Comparison of ENCODE assay signal across 8 mouse cellular contexts in genomic region chr7:121033856-121034652, GRCm38 (mm10). TPM values are rescaled to one million over a fixed set of nuclear protein-coding genes. Genes with fewer than 3 reads are reported as not detected.
DNase-seq lines count a peak whose midpoint lies in the region; ATAC-seq and TF ChIP-seq lines count a peak whose summit lies in the region.

TSS of gene Mettl9 (plus strand) at chr7:121034445.

- H3ac ChIP-seq in myocyte (ENCODE audit: control insufficient read depth, insufficient read length) = peak within 1 kb of the TSS; percentile 66

- H3K79me2 ChIP-seq in liver, adult 2 months (ENCODE audit: control insufficient read depth, insufficient read depth, low read length) = peaks cover 13% of the 10 kb centered on the region; the same call in 1 of the 2 replicates
- peaks cover 38% of the 10 kb centered on the region for H3K79me2 ChIP-seq in myocyte (ENCODE audit: control insufficient read depth, insufficient read depth)

- peak within 1 kb of the TSS; percentile 84 for H3K4me2 ChIP-seq in heart, embryonic 11.5 days
- peak within 1 kb of the TSS; percentile 81 for H3K4me2 ChIP-seq in kidney, embryonic 16.5 days (replicated peaks; ENCODE audit: low read depth, low read length)
- peak within 1 kb of the TSS; percentile 85 for H3K4me2 ChIP-seq in myocyte (ENCODE audit: low read depth)

- DNase-seq in B cell, adult 2 months = peak; percentile 93 to 94
- DNase-seq in brain, adult 2 months (ENCODE audit: low read depth, low spot score) = peak; percentile 99
- DNase-seq in liver, adult 2 months (ENCODE audit: extremely low read depth, low read depth, low spot score) = peak; percentile 87
- peak; percentile 95 for DNase-seq in splenic B cell, adult 2 months (ENCODE audit: low read depth, low spot score)

- TF ChIP-seq POLR2A in liver, adult 2 months (IDR thresholded peaks at IDR 0.05; ENCODE audit: extremely low read depth, insufficient read depth, low read length) = peak; percentile 75
- TF ChIP-seq POLR2A in myocyte (IDR thresholded peaks at IDR 0.05; ENCODE audit: insufficient read length, low read depth) = peak; percentile 82

- 4% methylated on average over 39 of the region's 43 CpGs for WGBS in heart, embryonic 11.5 days (ENCODE audit: insufficient replicate concordance)
- WGBS in kidney, embryonic 16.5 days = 2% methylated on average over 37 of the region's 43 CpGs
- WGBS in liver, adult 2 months = 2% methylated on average over 36 of the region's 43 CpGs

- H3K9ac ChIP-seq in heart, embryonic 11.5 days (ENCODE audit: low read depth, low read length) = peak within 1 kb of the TSS; percentile 99
- peak within 1 kb of the TSS; percentile 99 for H3K9ac ChIP-seq in kidney, embryonic 16.5 days (replicated peaks; ENCODE audit: low read length)
- peak within 1 kb of the TSS; percentile 97 for H3K9ac ChIP-seq in liver, adult 2 months (ENCODE audit: low read depth, low read length)

- no peaks in the 10 kb centered on the region for H3K36me3 ChIP-seq in heart, embryonic 11.5 days (ENCODE audit: control insufficient read depth, insufficient read depth, low read length)
- H3K36me3 ChIP-seq in kidney, embryonic 16.5 days (ENCODE audit: insufficient read depth, low read length) = no peaks in the 10 kb centered on the region
- H3K36me3 ChIP-seq in liver, adult 2 months (ENCODE audit: control insufficient read depth, insufficient read depth, low read length) = no peaks in the 10 kb centered on the region
- H3K36me3 ChIP-seq in myocyte (ENCODE audit: control insufficient read depth, insufficient read depth) = no peaks in the 10 kb centered on the region
- H3K36me3 ChIP-seq in splenic B cell, adult 2 months (ENCODE audit: control insufficient read depth, insufficient read depth, low read length, poor library complexity, severe bottlenecking) = no peaks in the 10 kb centered on the region

- peaks cover 5% of the 10 kb centered on the region for H3K27me3 ChIP-seq in heart, embryonic 11.5 days (ENCODE audit: control insufficient read depth, insufficient read depth, low read length)
- H3K27me3 ChIP-seq in kidney, embryonic 16.5 days (ENCODE audit: insufficient read depth, low read length) = peaks cover 8% of the 10 kb centered on the region
- 0 out of 2 replicates have a peak, but pooled peaks cover 2% of the 10 kb centered on the region for H3K27me3 ChIP-seq in liver, adult 2 months (ENCODE audit: control insufficient read depth, insufficient read depth, low read length)
- H3K27me3 ChIP-seq in myocyte (ENCODE audit: control insufficient read depth, insufficient read depth, insufficient read length) = no peaks in the 10 kb centered on the region
- H3K27me3 ChIP-seq in splenic B cell, adult 2 months (ENCODE audit: control insufficient read depth, insufficient read depth, low read length, poor library complexity, severe bottlenecking) = no peaks in the 10 kb centered on the region

- H3K4me1 ChIP-seq in heart, embryonic 11.5 days (ENCODE audit: control insufficient read depth, insufficient read depth, low read length) = peaks cover 9% of the 10 kb centered on the region
- H3K4me1 ChIP-seq in kidney, embryonic 16.5 days (ENCODE audit: insufficient read depth, low read length) = peaks cover 26% of the 10 kb centered on the region
- H3K4me1 ChIP-seq in liver, adult 2 months (ENCODE audit: control insufficient read depth, insufficient read depth, low read length) = peaks cover 10% of the 10 kb centered on the region

- no peaks in the 10 kb centered on the region for H3K9me3 ChIP-seq in heart, embryonic 11.5 days (replicated peaks; ENCODE audit: control insufficient read depth, low read length)
- no peaks in the 10 kb centered on the region for H3K9me3 ChIP-seq in kidney, embryonic 16.5 days (ENCODE audit: low read length)

- peak within 1 kb of the TSS; percentile 99 for H3K4me3 ChIP-seq in heart, embryonic 11.5 days (ENCODE audit: low read depth, low read length)
- H3K4me3 ChIP-seq in kidney, embryonic 16.5 days (ENCODE audit: low read length) = peak within 1 kb of the TSS; percentile 88
- peak within 1 kb of the TSS; percentile 96 for H3K4me3 ChIP-seq in liver, adult 2 months (ENCODE audit: insufficient read depth, low read depth, low read length)
- H3K4me3 ChIP-seq in myocyte = peak within 1 kb of the TSS; percentile 70

- ATAC-seq in erythroblast, adult 5-6 weeks (replicated peaks; ENCODE audit: low FRiP score, poor library complexity, severe bottlenecking) = peak; percentile 98
- peak; percentile 96 for ATAC-seq in heart, embryonic 11.5 days (replicated peaks; ENCODE audit: insufficient number of reproducible peaks, low FRiP score, low TSS enrichment)
- ATAC-seq in kidney, embryonic 16.5 days (ENCODE audit: low FRiP score, low TSS enrichment) = peak; percentile 98

- no peak for TF ChIP-seq CTCF in liver, adult 2 months (IDR thresholded peaks at IDR 0.05; ENCODE audit: low read depth, low read length)

- H3K27ac ChIP-seq in heart, embryonic 11.5 days (ENCODE audit: low read depth, low read length) = peak within 1 kb of the TSS; percentile 96
- H3K27ac ChIP-seq in kidney, embryonic 16.5 days (ENCODE audit: low read length) = peak within 1 kb of the TSS; percentile 98
- peak within 1 kb of the TSS; percentile 86 for H3K27ac ChIP-seq in liver, adult 2 months (replicated peaks; ENCODE audit: insufficient read depth, low read depth, low read length)

TF ChIP-seq in myocyte, 11 proteins besides CTCF, POLR2A, EP300 and RAD21:
- TF ChIP-seq POLR2AphosphoS2 (IDR thresholded peaks at IDR 0.05; ENCODE audit: insufficient read length, low read depth) (peak; percentile 60), MYOG (IDR thresholded peaks at IDR 0.05; ENCODE audit: control insufficient read depth in 1 of 3, insufficient read depth in 1 of 3, insufficient read length in 2 of 3, low read depth in 2 of 3) (peak in 1 of 3 experiments; percentile 58), E2F4 (IDR thresholded peaks at IDR 0.05; ENCODE audit: insufficient read depth) (peak; percentile 63), CEBPB (IDR thresholded peaks at IDR 0.05; ENCODE audit: insufficient read depth, poor library complexity, severe bottlenecking) (no peak), MAX (IDR thresholded peaks at IDR 0.05; ENCODE audit: low read depth) (no peak)

RNA-seq across cellular contexts. Expression of gene Mettl9, which starts in this region (rescaled TPM):
- 29.2 and 54.1 TPM in 2 replicates for total RNA-seq in erythroblast, adult 5-6 weeks (2015; ENCODE audit: low replicate concordance)
- total RNA-seq in erythroblast, adult 5-6 weeks (2017; ENCODE audit: low replicate concordance) = 38.6 and 72.2 TPM in 2 replicates
- polyA plus RNA-seq in heart, embryonic 11.5 days (2014; fragmentation: Nextera tagmentation; extraction: Ambion mirVana) = 117 and 124 TPM in 2 replicates
- 155 and 163 TPM in 2 replicates for polyA plus RNA-seq in kidney, embryonic 16.5 days (2015; fragmentation: Nextera tagmentation; extraction: Ambion mirVana)
- total RNA-seq in liver, adult 2 months (2014; rRNA removed) = 37.9 and 41.4 TPM in 2 replicates
- polyA plus RNA-seq in liver, adult 2 months (2012; rRNA removed) = 13.8 and 18.8 TPM in 2 replicates
- 23.5 TPM for polyA plus RNA-seq in myocyte (2012; fragmentation: generic; extraction: Trizol)

Comparison
In these comparisons a context has a peak if more than half of its experiments do, and no peak if none do; other contexts are left out.
1. Peak in every context shown above with its lines: DNase-seq, ATAC-seq, H3K4me3 ChIP-seq and H3K27ac ChIP-seq.